Comparison of ENCODE assay signal across 21 mouse cellular contexts in genomic region chr4:87955132-87955531, GRCm38 (mm10).
"Had no signal": no experiment of that assay in that cellular context is flagged by ENCODE, and none has a peak within 500 bp of the region (broad histone marks: within the 10 kb centered on the region; RNA-seq: fewer than 3 reads in every experiment).

No protein-coding gene starts in this region.

- H3K4me3 ChIP-seq: layer of hippocampus, adult 2 months; limb, embryonic 10.5 days; limb, embryonic 13.5 days; liver, embryonic 12.5 days; liver, embryonic 15.5 days; midbrain, embryonic 12.5 days; midbrain, embryonic 15.5 days; neural tube, embryonic 13.5 days; stomach, embryonic 15.5 days had no signal

- H3K27me3 ChIP-seq: limb, embryonic 13.5 days; liver, embryonic 12.5 days; liver, embryonic 15.5 days; midbrain, embryonic 12.5 days; midbrain, embryonic 15.5 days; neural tube, embryonic 13.5 days; stomach, embryonic 15.5 days had no signal

- H3K9ac ChIP-seq: limb, embryonic 13.5 days; liver, embryonic 12.5 days; liver, embryonic 15.5 days; midbrain, embryonic 12.5 days; midbrain, embryonic 15.5 days; neural tube, embryonic 13.5 days; stomach, embryonic 15.5 days had no signal

- ATAC-seq: intestine, postnatal 0 days; liver, embryonic 12.5 days had no signal

- H3K4me1 ChIP-seq: limb, embryonic 10.5 days; midbrain, embryonic 12.5 days; stomach, embryonic 15.5 days had no signal

- H3K9me3 ChIP-seq: limb, embryonic 10.5 days; limb, embryonic 13.5 days; liver, embryonic 12.5 days; liver, embryonic 15.5 days; midbrain, embryonic 12.5 days; midbrain, embryonic 15.5 days; neural tube, embryonic 13.5 days; stomach, embryonic 15.5 days had no signal

- H3K36me3 ChIP-seq: limb, embryonic 13.5 days; liver, embryonic 12.5 days; liver, embryonic 15.5 days; midbrain, embryonic 12.5 days; midbrain, embryonic 15.5 days; neural tube, embryonic 13.5 days; stomach, embryonic 15.5 days had no signal

- H3K27ac ChIP-seq: kidney, postnatal 0 days; layer of hippocampus, adult 2 months; limb, embryonic 10.5 days; limb, embryonic 13.5 days; liver, embryonic 12.5 days; liver, embryonic 15.5 days; macrophage; midbrain, embryonic 12.5 days; midbrain, embryonic 15.5 days; neural tube, embryonic 13.5 days; stomach, embryonic 15.5 days had no signal

- H3K4me2 ChIP-seq: limb, embryonic 13.5 days; liver, embryonic 12.5 days; liver, embryonic 15.5 days; midbrain, embryonic 12.5 days; midbrain, embryonic 15.5 days; neural tube, embryonic 13.5 days; stomach, embryonic 15.5 days had no signal

- DNase-seq: kidney, adult 2 months; kidney, postnatal 25 days; layer of hippocampus, adult 9-11 months; liver; lung, postnatal 10 days; retina, postnatal 1 day; spleen, adult 18-20 months; thymus, adult 18-20 months; thymus, postnatal 36 days had no signal
